Mouse (Mus musculus): Measurements from ENCODE around the gene Foxred1. TPM values are rescaled to one million over a fixed set of nuclear protein-coding genes. Genes with fewer than 3 reads are reported as not detected.

Gene Foxred1
- total and polyA plus RNA-seq, 2 experiments from 2014 or later = 36.3 to 46.5 TPM

- Histone ChIP-seq H3K4me1 (ENCODE audit: insufficient read depth, low read length) (peaks cover 7% of the 10 kb centered on the region; the same call in 1 of the 2 replicates), H3K27me3 (ENCODE audit: insufficient read depth, low read length) (no peaks in the 10 kb centered on the region), H3K9me3 (ENCODE audit: low read length) (no peaks in the 10 kb centered on the region), H3K27ac (ENCODE audit: low read depth, low read length) (no peak overlapping the region), H3K36me3 (ENCODE audit: insufficient read depth, low read length) (no peaks in the 10 kb centered on the region; the same call in 1 of the 2 replicates), H3K9ac (replicated peaks; ENCODE audit: low read length, poor library complexity, severe bottlenecking) (peak overlapping the region; percentile 44), H3K4me3 (ENCODE audit: low read depth, low read length) (peak overlapping the region; percentile 45), H3K4me2 (ENCODE audit: low read depth, low read length, poor library complexity, severe bottlenecking) (peak overlapping the region; percentile 87)
- TF ChIP-seq CTCF (IDR thresholded peaks at IDR 0.05) = no peak
- DNase-seq (ENCODE audit: low spot score) = peak; percentile 3
- ATAC-seq (ENCODE audit: low FRiP score) = peak; percentile 41
- WGBS = 26% methylated on average over 18 of the region's 18 CpGs
These were observed 11.7 kb downstream of the Foxred1 start for GRCm38 (mm10) chr9:35198945-35199771.

- no peak overlapping the region for H3K9ac ChIP-seq (replicated peaks; ENCODE audit: low read length, poor library complexity, severe bottlenecking)
- TF ChIP-seq CTCF (IDR thresholded peaks at IDR 0.05) = no peak
- H3K27ac ChIP-seq (ENCODE audit: low read depth, low read length) = no peak overlapping the region
- ATAC-seq (ENCODE audit: low FRiP score) (no peak), DNase-seq (ENCODE audit: low spot score) (no peak)
- H3K4me2 ChIP-seq (ENCODE audit: low read depth, low read length, poor library complexity, severe bottlenecking) = no peak overlapping the region
- no peaks in the 10 kb centered on the region for H3K27me3 ChIP-seq (ENCODE audit: insufficient read depth, low read length)
- no peaks in the 10 kb centered on the region for H3K9me3 ChIP-seq (ENCODE audit: low read length)
- no peaks in the 10 kb centered on the region for H3K36me3 ChIP-seq (ENCODE audit: insufficient read depth, low read length)
- no peak overlapping the region for H3K4me3 ChIP-seq (ENCODE audit: low read depth, low read length)
- peaks cover 7% of the 10 kb centered on the region; the same call in 1 of the 2 replicates for H3K4me1 ChIP-seq (ENCODE audit: insufficient read depth, low read length)
- 67% methylated on average over 10 of the region's 10 CpGs for WGBS
These were observed 12.5 kb downstream of the Foxred1 start for GRCm38 (mm10) chr9:35198351-35198750.

GRCm38 (mm10) chr9:35197625-35198024 is 13.2 kb downstream of the Foxred1 start:
- DNase-seq (ENCODE audit: low spot score) = no peak
- H3K27me3 ChIP-seq (ENCODE audit: insufficient read depth, low read length) = no peaks in the 10 kb centered on the region
- H3K27ac ChIP-seq (ENCODE audit: low read depth, low read length) = no peak overlapping the region
- H3K4me3 ChIP-seq (ENCODE audit: low read depth, low read length) = no peak overlapping the region
- H3K9me3 ChIP-seq (ENCODE audit: low read length) = no peaks in the 10 kb centered on the region
- H3K9ac ChIP-seq (replicated peaks; ENCODE audit: low read length, poor library complexity, severe bottlenecking) = no peak overlapping the region
- 88% methylated on average over 3 of the region's 3 CpGs for WGBS
- no peak for TF ChIP-seq CTCF (IDR thresholded peaks at IDR 0.05)
- peaks cover 7% of the 10 kb centered on the region; the same call in 1 of the 2 replicates for H3K4me1 ChIP-seq (ENCODE audit: insufficient read depth, low read length)
- ATAC-seq (ENCODE audit: low FRiP score) = no peak
- H3K36me3 ChIP-seq (ENCODE audit: insufficient read depth, low read length) = no peaks in the 10 kb centered on the region
- no peak overlapping the region for H3K4me2 ChIP-seq (ENCODE audit: low read depth, low read length, poor library complexity, severe bottlenecking)

GRCm38 (mm10) chr9:35194048-35194447 is 16.8 kb downstream of the Foxred1 start:
- DNase-seq (ENCODE audit: low spot score) = no peak
- H3K4me3 ChIP-seq (ENCODE audit: low read depth, low read length) = no peak overlapping the region
- no peak for TF ChIP-seq CTCF (IDR thresholded peaks at IDR 0.05)
- H3K9me3 ChIP-seq (ENCODE audit: low read length) = no peaks in the 10 kb centered on the region
- no peaks in the 10 kb centered on the region for H3K36me3 ChIP-seq (ENCODE audit: insufficient read depth, low read length)
- no peak overlapping the region for H3K9ac ChIP-seq (replicated peaks; ENCODE audit: low read length, poor library complexity, severe bottlenecking)
- H3K4me1 ChIP-seq (ENCODE audit: insufficient read depth, low read length) = no peaks in the 10 kb centered on the region
- no peaks in the 10 kb centered on the region for H3K27me3 ChIP-seq (ENCODE audit: insufficient read depth, low read length)
- 98% methylated on average over 3 of the region's 3 CpGs for WGBS
- no peak overlapping the region for H3K27ac ChIP-seq (ENCODE audit: low read depth, low read length)
- H3K4me2 ChIP-seq (ENCODE audit: low read depth, low read length, poor library complexity, severe bottlenecking) = no peak overlapping the region
- ATAC-seq (ENCODE audit: low FRiP score) = no peak

GRCm38 (mm10) chr9:35192983-35193542 is 17.8 kb downstream of the Foxred1 start:
- Histone ChIP-seq H3K4me2 (ENCODE audit: low read depth, low read length, poor library complexity, severe bottlenecking) (no peak overlapping the region), H3K9ac (replicated peaks; ENCODE audit: low read length, poor library complexity, severe bottlenecking) (no peak overlapping the region), H3K4me1 (ENCODE audit: insufficient read depth, low read length) (no peaks in the 10 kb centered on the region), H3K36me3 (ENCODE audit: insufficient read depth, low read length) (no peaks in the 10 kb centered on the region), H3K27me3 (ENCODE audit: insufficient read depth, low read length) (no peaks in the 10 kb centered on the region), H3K27ac (ENCODE audit: low read depth, low read length) (no peak overlapping the region), H3K9me3 (ENCODE audit: low read length) (no peaks in the 10 kb centered on the region), H3K4me3 (ENCODE audit: low read depth, low read length) (no peak overlapping the region)
- DNase-seq (ENCODE audit: low spot score) = no peak
- 64% methylated on average over 11 of the region's 11 CpGs for whole genome bisulfite sequencing
- no peak for ATAC-seq (ENCODE audit: low FRiP score)
- no peak for TF ChIP-seq CTCF (IDR thresholded peaks at IDR 0.05)

GRCm38 (mm10) chr9:35188700-35189099 is 22.2 kb downstream of the Foxred1 start:
- Histone ChIP-seq H3K4me3 (ENCODE audit: low read depth, low read length) (no peak overlapping the region), H3K4me1 (ENCODE audit: insufficient read depth, low read length) (no peaks in the 10 kb centered on the region), H3K27ac (ENCODE audit: low read depth, low read length) (no peak overlapping the region), H3K9me3 (ENCODE audit: low read length) (no peaks in the 10 kb centered on the region), H3K27me3 (ENCODE audit: insufficient read depth, low read length) (no peaks in the 10 kb centered on the region), H3K9ac (replicated peaks; ENCODE audit: low read length, poor library complexity, severe bottlenecking) (no peak overlapping the region), H3K36me3 (ENCODE audit: insufficient read depth, low read length) (no peaks in the 10 kb centered on the region), H3K4me2 (ENCODE audit: low read depth, low read length, poor library complexity, severe bottlenecking) (no peak overlapping the region)
- peak; percentile 77 for ATAC-seq (ENCODE audit: low FRiP score)
- peak; percentile 79 for DNase-seq (ENCODE audit: low spot score)
- 61% methylated on average over 22 of the region's 22 CpGs for WGBS
- TF ChIP-seq CTCF (IDR thresholded peaks at IDR 0.05) = 0 out of 2 replicates have a peak, but pooled peaks have one; percentile 22

All from midbrain, postnatal 0 days (tissue).